Mouse (Mus musculus) erythroid progenitor cell, adult 5-6 weeks (primary cell): ENCODE data around the gene Ets1. TPM values are rescaled to one million over a fixed set of nuclear protein-coding genes. Genes with fewer than 3 reads are reported as not detected.

Experiments used
- ATAC-seq: replicated peaks from 2 replicates; pipeline ENCODE4 v1.8.0; 2016; ENCODE audit warnings: moderate number of reproducible peaks, mild to moderate bottlenecking, moderate TSS enrichment, inconsistent platforms; ENCODE audit not compliant: poor library complexity, low FRiP score, severe bottlenecking
- total RNA-seq, 2 experiments: library from RNA; stranded (forward) in 1 of 2; stranded (reverse) in 1 of 2; fragments of 150-400 nt in 1 of 2; fragments of 186-747, 209-891 nt in 1 of 2; gene quantifications; 2 replicates each; pipeline versions ENCODE4 v1.2.3 to v1.2.4; 2015 to 2017; ENCODE audit warnings: low replicate concordance in 2 of 2

Gene Ets1
- total RNA-seq, 2 experiments from 2014 or later: 22.3 to 23.1 TPM

DNA sequence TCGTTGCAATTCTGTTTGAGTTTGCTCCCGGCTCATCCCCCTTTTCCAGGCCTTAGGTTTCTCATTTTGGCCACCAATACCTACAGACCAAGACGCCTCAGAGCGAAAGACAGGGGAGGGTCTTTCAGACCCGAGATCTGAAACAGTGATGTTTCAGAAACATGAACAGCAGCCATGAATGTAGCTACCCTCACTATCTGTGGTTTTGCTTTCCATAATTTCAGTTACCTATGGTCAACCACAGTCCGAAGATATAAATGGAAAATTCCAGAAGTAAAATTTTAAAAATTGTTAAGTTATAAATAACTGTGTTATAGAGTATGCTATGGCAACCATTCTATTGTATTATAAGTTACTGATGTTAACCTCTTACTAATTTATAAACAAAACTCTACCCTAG, 20.6 kb upstream of the Ets1 start:
- no peak for ATAC-seq

DNA sequence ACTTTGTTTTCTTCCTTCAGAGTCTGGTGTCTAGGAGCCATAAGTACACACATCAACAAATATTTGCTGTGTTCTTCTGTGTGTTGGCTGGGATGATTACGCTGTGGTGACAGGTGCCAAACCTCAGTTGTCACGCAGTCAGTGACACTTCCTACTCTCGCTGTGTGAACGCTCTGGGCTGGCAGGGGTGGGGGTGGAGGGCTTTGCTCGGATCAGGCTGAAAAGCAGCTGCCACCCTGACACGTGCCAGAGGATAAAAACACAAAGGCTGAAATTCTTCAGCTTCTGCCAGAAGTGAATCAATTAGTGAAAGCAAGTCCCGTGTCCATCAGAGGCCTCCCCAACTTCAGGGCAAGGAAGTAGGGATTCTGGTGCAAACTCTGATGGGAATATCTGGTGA, 20.0 kb upstream of the Ets1 start:
- ATAC-seq: no peak

DNA sequence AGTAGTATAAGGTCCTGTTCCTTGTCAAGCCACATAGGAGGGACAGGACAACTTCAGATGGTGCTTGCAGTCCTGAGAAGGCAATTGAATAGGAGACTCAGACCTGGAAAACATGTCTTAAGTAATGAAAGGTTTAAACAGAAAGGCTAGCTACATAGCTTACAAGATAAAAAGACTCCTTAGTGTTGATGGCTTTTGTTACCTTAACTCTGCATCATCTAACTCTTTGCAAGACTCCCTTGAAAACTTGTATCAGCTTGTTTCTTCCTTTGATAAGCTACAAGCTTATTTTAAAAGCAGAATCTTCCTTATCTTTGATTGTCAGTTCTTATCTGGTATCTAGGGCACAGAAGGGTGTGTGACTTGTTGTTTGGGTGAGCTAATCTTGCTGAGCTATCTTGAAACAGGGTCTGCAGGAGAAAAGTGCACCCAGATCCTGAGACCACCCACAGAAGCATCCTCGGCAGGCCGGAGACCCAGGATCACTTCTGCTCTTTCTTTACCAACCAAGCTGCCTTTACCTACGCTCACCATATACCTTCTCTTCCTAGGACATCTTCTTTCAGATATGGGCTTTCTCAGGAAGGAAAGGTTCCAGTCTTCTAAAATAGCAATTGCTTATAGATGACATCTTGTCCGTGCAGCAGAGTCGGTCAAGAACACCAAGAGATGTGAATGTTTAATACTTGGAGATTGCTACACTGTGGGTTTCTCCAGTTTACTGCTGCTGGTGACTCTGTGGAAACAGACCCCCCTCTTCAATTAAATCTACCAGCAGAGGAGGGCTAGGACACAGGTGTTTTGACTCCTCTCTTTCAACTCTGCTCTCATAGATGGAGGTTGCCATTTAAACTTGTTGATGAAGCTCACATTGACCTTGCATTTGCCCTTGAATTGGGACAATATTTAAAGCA, 19.2 kb upstream of the Ets1 start:
- no peak for ATAC-seq

DNA sequence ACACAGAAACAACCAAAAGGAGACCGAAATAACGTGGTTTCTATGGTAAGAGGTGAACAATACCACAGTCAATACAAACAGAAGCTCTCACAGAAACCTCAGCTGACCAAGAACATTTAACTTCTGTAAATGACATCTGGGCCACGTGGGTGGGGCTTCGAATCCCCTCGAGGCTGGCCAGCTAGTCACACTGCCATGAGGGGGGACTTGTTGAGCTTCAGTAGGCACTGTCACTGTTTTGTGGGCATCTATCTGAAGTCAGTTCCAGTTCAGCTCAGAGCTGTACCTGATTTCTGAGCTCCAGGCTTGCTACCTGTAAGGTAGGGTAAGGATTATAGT, 18.6 kb upstream of the Ets1 start:
- no peak for ATAC-seq

GRCm38 (mm10) chr9:32618544-32619120, 17.4 kb upstream of the Ets1 start:
- no peak for ATAC-seq

DNA sequence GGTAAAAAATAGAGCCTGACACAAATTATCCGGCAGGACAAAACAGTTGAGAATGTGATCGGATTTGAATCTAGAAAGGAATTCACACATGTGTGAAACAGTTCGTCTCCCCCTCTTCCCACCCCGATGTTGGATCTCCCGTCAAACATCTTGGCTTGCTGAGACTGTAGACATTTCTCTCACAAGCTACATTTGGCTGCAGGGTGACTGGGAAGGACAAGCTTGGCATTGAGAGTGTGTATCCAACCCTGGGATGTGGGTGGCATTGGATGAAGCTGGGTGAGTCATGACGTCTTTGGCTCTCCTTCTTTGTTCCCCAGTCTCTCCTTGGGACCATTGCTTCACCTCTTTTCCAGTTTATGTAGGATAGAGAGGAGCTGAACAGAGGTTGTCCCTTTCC, 16.4 kb upstream of the Ets1 start:
- no peak for ATAC-seq

- ATAC-seq: no peak
These were observed 15.6 kb upstream of the Ets1 start for GRCm38 (mm10) chr9:32620446-32620845.

DNA sequence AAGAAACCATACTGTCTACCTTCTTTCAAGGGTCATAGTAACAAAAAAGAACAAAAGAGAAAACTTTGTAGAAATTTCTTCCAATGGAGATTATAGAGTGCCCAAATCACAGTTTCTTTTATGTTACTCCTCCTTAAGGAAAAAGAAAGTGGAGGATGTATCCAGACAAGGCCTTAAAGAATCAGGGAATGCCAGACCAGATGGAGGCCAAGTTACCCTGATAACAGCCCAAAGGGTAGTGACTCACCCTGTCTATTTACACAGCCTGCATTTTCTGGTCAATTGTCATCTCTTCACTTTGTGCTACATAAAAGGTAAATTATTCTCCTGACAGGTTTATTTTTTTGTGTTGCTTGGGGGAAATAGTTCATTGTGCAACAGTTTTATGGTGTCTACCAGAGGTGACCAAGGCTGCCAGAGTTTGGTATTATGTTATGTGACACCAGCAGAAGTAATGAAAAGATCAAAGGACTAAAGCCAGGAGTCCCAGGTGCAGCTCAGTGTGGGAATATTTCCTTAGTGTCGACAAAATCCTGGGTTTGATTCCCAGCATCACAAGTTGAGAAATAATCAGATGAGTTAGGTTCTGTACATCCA, 6.5 kb upstream of the Ets1 start:
- no peak for ATAC-seq

DNA sequence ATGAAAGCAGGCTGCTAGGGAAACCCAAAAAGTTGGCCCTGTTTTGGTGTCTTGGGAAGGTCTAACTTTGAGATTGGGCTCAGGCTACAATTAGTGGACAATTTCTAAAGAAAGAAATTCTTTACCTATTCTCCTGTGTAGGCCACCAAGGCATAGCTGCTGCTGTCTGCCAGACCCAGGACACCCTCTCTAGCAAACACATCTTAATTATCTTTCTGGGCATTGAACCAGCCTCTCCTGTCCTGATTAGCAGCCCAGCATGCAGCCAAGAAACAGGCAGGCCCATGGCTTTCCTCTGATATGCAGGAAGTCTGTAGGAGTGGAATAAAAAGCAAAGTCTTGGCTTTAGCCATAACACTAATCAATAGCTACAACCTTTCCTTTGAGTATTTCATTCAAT, 4.7 kb upstream of the Ets1 start:
- no peak for ATAC-seq

DNA sequence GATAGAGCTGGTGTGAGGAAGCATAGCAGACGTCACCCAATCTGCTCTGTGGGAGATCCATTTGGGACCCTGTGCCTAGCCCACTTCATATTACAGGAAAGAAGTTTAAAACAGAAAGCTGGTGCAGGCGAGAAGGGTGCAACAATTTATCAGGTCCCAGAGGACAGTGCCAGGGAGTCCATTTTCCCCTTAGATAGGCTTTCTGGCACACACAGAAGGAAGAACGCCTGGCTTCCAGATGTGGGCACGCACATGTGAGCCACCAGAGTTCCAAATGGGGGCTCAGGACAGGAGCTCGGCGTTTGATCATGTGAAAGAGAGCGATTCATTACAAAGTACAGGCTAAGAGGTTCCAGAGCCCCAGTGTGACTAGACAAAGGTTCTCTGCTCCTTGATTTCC, 3.8 kb upstream of the Ets1 start:
- no peak for ATAC-seq

GRCm38 (mm10) chr9:32644981-32645380, 9.0 kb downstream of the Ets1 start:
- no peak for ATAC-seq

GRCm38 (mm10) chr9:32645475-32645874, 9.5 kb downstream of the Ets1 start:
- ATAC-seq: no peak

GRCm38 (mm10) chr9:32646539-32647258, 10.7 kb downstream of the Ets1 start:
- ATAC-seq: no peak

- no peak for ATAC-seq
These were observed 11.7 kb downstream of the Ets1 start for GRCm38 (mm10) chr9:32647506-32648250.

DNA sequence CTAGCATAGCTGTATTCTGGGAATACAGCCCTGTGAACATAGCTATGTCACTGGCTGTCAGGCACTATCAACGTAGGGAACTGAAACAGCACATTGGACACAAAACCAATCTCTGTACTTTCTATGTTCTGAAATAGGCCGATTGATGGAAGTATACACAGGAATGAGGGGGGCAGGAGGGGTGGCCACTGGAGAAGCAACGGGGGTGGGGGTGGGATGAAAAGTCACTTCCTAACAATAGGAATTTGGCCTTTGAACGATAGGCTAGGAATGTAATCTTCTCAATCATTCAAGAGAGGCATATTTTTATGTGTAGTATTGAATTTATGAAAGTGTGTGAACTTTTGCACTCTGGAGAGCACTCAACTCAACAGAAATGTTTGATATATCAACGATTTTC, 12.3 kb downstream of the Ets1 start:
- ATAC-seq: no peak

DNA sequence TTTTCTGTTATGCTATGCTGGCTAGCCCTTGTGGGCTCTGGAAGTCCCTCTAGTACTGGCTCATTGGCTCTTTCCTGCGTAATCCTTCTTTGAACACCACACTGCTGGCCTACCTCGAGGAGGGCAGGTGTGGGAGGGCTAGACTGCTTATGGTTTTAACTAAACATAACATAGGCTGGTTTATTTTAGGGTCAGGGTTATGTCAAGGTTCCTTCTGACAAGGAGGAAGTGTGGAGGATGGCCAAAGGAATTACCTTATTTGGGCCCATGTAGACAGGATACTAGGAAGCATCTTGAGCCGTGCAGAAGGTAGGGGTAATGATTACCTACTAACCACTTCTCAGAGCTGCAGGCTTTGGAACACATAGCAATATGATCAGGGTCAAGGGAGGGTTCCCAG, 14.7 kb downstream of the Ets1 start:
- ATAC-seq: no peak

GRCm38 (mm10) chr9:32652112-32652511, 16.1 kb downstream of the Ets1 start:
- ATAC-seq: no peak

GRCm38 (mm10) chr9:32654305-32654704, 18.3 kb downstream of the Ets1 start:
- ATAC-seq: no peak

DNA sequence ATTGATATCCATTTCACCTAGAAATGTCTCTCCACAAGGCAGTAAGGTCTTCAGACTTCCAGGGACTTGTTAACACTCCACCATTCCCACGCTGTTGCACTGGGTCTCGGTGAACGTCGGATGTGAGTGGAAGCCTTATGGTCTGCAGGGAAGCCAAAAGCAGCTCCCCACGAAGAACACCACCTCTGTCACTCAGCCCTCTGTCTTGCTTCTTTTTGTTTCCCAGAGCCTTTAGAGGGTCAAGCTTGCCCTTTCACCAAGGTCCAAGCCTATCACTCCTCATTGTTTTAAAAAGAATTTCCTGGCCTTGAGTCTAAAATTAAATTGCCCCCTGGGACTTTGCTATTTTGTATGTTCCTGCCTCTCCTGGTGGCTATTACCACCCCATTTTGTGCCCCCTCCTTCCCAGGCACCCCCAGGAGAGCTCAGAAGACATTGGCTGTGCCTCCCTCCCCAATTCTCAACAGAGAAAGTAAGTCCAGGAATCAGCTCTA, 20.4 kb downstream of the Ets1 start:
- no peak for ATAC-seq

- ATAC-seq: no peak
These were observed 21.1 kb downstream of the Ets1 start for GRCm38 (mm10) chr9:32657124-32657523.
